Mouse (Mus musculus) limb, embryonic 14.5 days (tissue): ENCODE data around the gene 2410015M20Rik. TPM values are rescaled to one million over a fixed set of nuclear protein-coding genes. Genes with fewer than 3 reads are reported as not detected.

Experiments used
- ATAC-seq: fragments of 200-750 bp; cut with Nextera tagmentation; 2 replicates; pipeline ENCODE4 v1.8.0; 2017; ENCODE audit warnings: low read depth, moderate number of reproducible peaks, moderate TSS enrichment; ENCODE audit not compliant: low FRiP score
- DNase-seq: peaks from one replicate; pipeline ENCODE4 v3.0.0-alpha.2; 2015; ENCODE audit warnings: low spot score
- H3K27ac ChIP-seq: fragments of 300-500 bp; sonication (generic); replicated peaks from 2 replicates; pipeline ENCODE4 v1.5.1; 2014; ENCODE audit warnings: low read depth, mild to moderate bottlenecking, low read length, moderate library complexity, mixed read lengths
- H3K27me3 ChIP-seq: fragments of 300-500 bp; sonication (generic); 2 replicates; pipeline ENCODE4 v1.6.1; 2014; ENCODE audit warnings: low read length, mixed read lengths; ENCODE audit not compliant: control insufficient read depth, insufficient read depth
- H3K36me3 ChIP-seq: fragments of 300-500 bp; sonication (generic); 2 replicates; pipeline ENCODE4 v1.6.1; 2014; ENCODE audit warnings: mild to moderate bottlenecking, low read length, moderate library complexity, mixed read lengths; ENCODE audit not compliant: control insufficient read depth, insufficient read depth
- H3K4me1 ChIP-seq: fragments of 300-500 bp; sonication (generic); 2 replicates; pipeline ENCODE4 v1.6.1; 2014; ENCODE audit warnings: antibody characterized with exemption, low read length, mixed read lengths; ENCODE audit not compliant: control insufficient read depth, insufficient read depth
- H3K4me2 ChIP-seq: fragments of 300-500 bp; sonication (generic); replicated peaks from 2 replicates; pipeline ENCODE4 v1.6.1; 2014; ENCODE audit warnings: low read depth, mild to moderate bottlenecking, low read length, moderate library complexity; ENCODE audit not compliant: severe bottlenecking
- H3K4me3 ChIP-seq: fragments of 300-500 bp; sonication (generic); replicated peaks from 2 replicates; pipeline ENCODE4 v1.5.1; 2014; ENCODE audit warnings: low read length
- H3K9ac ChIP-seq: fragments of 300-500 bp; sonication (generic); 2 replicates; pipeline ENCODE4 v1.6.1; 2014; ENCODE audit warnings: mild to moderate bottlenecking, low read depth, low read length, moderate library complexity; ENCODE audit not compliant: severe bottlenecking
- H3K9me3 ChIP-seq: fragments of 300-500 bp; sonication (generic); 2 replicates; pipeline ENCODE4 v1.6.1; 2016; ENCODE audit warnings: low read length; ENCODE audit not compliant: control insufficient read depth
- POLR2A ChIP-seq: fragments of 200-500 bp; IDR thresholded peaks from 2 replicates; pipeline ENCODE4 v1.8.0; 2012; ENCODE audit warnings: inconsistent platforms, mild to moderate bottlenecking, moderate library complexity, borderline replicate concordance; ENCODE audit not compliant: insufficient read depth, insufficient read length; ENCODE audit errors: extremely low read depth
- WGBS: fragments of 180-500 bp; shearing (Covaris S2); extraction: QIAGEN DNeasy Blood & Tissue Kit; methylation state at CpG from one replicate; pipeline ENCODE4 v1.1.7; 2014; 5-methylcytosine and 5-hydroxymethylcytosine counted together
- polyA plus RNA-seq, 2 experiments: library from polyadenylated mRNA; depleted of rRNA in 1 of 2; stranded (reverse) in 1 of 2; unstranded in 1 of 2; fragments of >200 nt; fragmentation: Nextera tagmentation in 1 of 2; extraction: Ambion mirVana in 1 of 2; gene quantifications; 2 replicates each; pipeline versions ENCODE4 v1.2.1 to v1.2.3; 2012 to 2014

The 2410015M20Rik gene
- polyA plus RNA-seq, 2 experiments: 141 to 294 TPM

- 9% methylated on average over 26 of the region's 26 CpGs for WGBS
- Histone ChIP-seq H3K9ac (peak within 1 kb of the TSS; percentile 41), H3K9me3 (no peaks in the 10 kb centered on the region), H3K4me1 (peaks cover 17% of the 10 kb centered on the region), H3K36me3 (peaks cover 17% of the 10 kb centered on the region), H3K27ac (peak within 1 kb of the TSS; percentile 82), H3K27me3 (no peaks in the 10 kb centered on the region), H3K4me3 (peak within 1 kb of the TSS; percentile 93), H3K4me2 (peak within 1 kb of the TSS; percentile 93)
- DNase-seq (no peak), ATAC-seq (0 out of 2 replicates have a peak, but pooled peaks have one; percentile 8)
- TF ChIP-seq POLR2A: no peak
Measured at GRCm38 (mm10) chr17:56627530-56628277, 18.1 kb upstream of the 2410015M20Rik start, which contains the start of gene Catsperd. Catsperd (plus strand) TSS chr17:56628143.

GRCm38 (mm10) chr17:56626754-56627470 lies 17.3 kb upstream of the 2410015M20Rik start, which contains the start of gene Lonp1:
Lonp1 (minus strand) TSS chr17:56626887.
- peak; percentile 98 for DNase-seq
- peaks cover 25% of the 10 kb centered on the region for H3K36me3 ChIP-seq
- peak within 1 kb of the TSS; percentile 93 for H3K4me3 ChIP-seq
- peak within 1 kb of the TSS; percentile 89 for H3K9ac ChIP-seq
- TF ChIP-seq POLR2A: peak; percentile 56; the same call in 1 of the 2 replicates
- 2% methylated on average over 45 of the region's 51 CpGs for WGBS
- peak within 1 kb of the TSS; percentile 82 for H3K27ac ChIP-seq
- no peaks in the 10 kb centered on the region for H3K27me3 ChIP-seq
- H3K9me3 ChIP-seq: no peaks in the 10 kb centered on the region
- peaks cover 17% of the 10 kb centered on the region for H3K4me1 ChIP-seq
- H3K4me2 ChIP-seq: peak within 1 kb of the TSS; percentile 93
- peak; percentile 95 for ATAC-seq

- DNase-seq: no peak
- Histone ChIP-seq H3K4me1 (peaks cover 17% of the 10 kb centered on the region), H3K9ac (peak overlapping the region; percentile 89), H3K4me3 (peak overlapping the region; percentile 93), H3K9me3 (no peaks in the 10 kb centered on the region), H3K36me3 (peaks cover 30% of the 10 kb centered on the region), H3K4me2 (peak overlapping the region; percentile 93), H3K27ac (peak overlapping the region; percentile 61; the same call in 1 of the 2 replicates), H3K27me3 (no peaks in the 10 kb centered on the region)
- under 1% methylated on average over 25 of the region's 32 CpGs for WGBS
- ATAC-seq: no peak; the same call in 1 of the 2 replicates
- no peak for TF ChIP-seq POLR2A
Measured at GRCm38 (mm10) chr17:56626260-56626659, 16.7 kb upstream of the 2410015M20Rik start.

GRCm38 (mm10) chr17:56625495-56625894 lies 15.9 kb upstream of the 2410015M20Rik start:
- WGBS: 84% methylated on average over 3 of the region's 3 CpGs
- ATAC-seq (no peak), DNase-seq (no peak)
- Histone ChIP-seq H3K27me3 (no peaks in the 10 kb centered on the region), H3K9ac (no peak overlapping the region), H3K36me3 (peaks cover 36% of the 10 kb centered on the region), H3K4me2 (peak overlapping the region; percentile 93), H3K4me1 (peaks cover 17% of the 10 kb centered on the region), H3K4me3 (0 out of 2 replicates have a peak overlapping the region, but pooled peaks have one; percentile 93), H3K9me3 (no peaks in the 10 kb centered on the region), H3K27ac (no peak overlapping the region)
- TF ChIP-seq POLR2A: no peak

GRCm38 (mm10) chr17:56617628-56618027 lies 8.1 kb upstream of the 2410015M20Rik start:
- ATAC-seq: no peak
- Histone ChIP-seq H3K4me3 (no peak overlapping the region), H3K9ac (no peak overlapping the region), H3K27me3 (no peaks in the 10 kb centered on the region), H3K27ac (no peak overlapping the region), H3K4me1 (peaks cover 10% of the 10 kb centered on the region), H3K4me2 (no peak overlapping the region), H3K36me3 (peaks cover 79% of the 10 kb centered on the region), H3K9me3 (no peaks in the 10 kb centered on the region)
- no peak for TF ChIP-seq POLR2A
- DNase-seq: no peak
- WGBS: 92% methylated on average over 8 of the region's 8 CpGs
